Comparison of ENCODE assay signal across 10 mouse cellular contexts in the genomic region with DNA sequence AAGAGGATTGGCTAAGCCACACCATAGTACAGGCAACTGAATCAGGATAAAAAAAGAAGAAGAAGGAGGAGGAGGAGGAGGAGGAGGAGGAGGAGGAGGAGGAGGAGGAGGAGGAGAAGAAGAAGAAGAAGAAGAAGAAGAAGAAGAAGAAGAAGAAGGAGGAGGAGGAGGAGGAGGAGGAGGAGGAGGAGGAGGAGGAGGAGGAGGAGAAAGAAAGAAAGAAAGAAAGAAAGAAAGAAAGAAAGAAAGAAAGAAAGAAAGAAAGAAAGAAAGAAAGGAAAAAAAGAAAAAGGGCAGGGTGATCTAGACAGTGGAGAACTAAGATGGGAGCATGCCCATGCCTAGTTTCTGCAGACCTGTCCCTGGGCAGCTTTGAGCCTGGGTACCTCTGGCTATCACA. TPM values are rescaled to one million over a fixed set of nuclear protein-coding genes. Genes with fewer than 3 reads are reported as not detected.
DNase-seq lines count a peak whose midpoint lies in the region; ATAC-seq and TF ChIP-seq lines count a peak whose summit lies in the region.
"Not testable (repeated sequence)": the region's sequence is repeated elsewhere in the genome, so short reads cannot be mapped to it uniquely, and the experiment has no call there.
"Had no signal": no experiment of that assay in that cellular context is flagged by ENCODE, and none has a peak within 500 bp of the region (broad histone marks: within the 10 kb centered on the region; RNA-seq: fewer than 3 reads in every experiment).

Fbln2 (plus strand) TSS at position 301 of the 400 bp plus-strand sequence.

- DNase-seq in brain, embryonic 14.5 days (ENCODE audit: low read depth); heart, embryonic 10.5 days (ENCODE audit: low spot score); layer of hippocampus, adult 8-10 months (ENCODE audit: low spot score in 2 of 2); urinary bladder, adult 2 months (ENCODE audit: low spot score): not testable (repeated sequence)

- H3K36me3 ChIP-seq in forebrain, embryonic 15.5 days; heart, embryonic 10.5 days; hindbrain, embryonic 13.5 days; liver, embryonic 16.5 days (ENCODE audit: control insufficient read depth, insufficient read depth); myocyte (ENCODE audit: control insufficient read depth, insufficient read depth): not testable (repeated sequence)

- H3K9me3 ChIP-seq in forebrain, embryonic 15.5 days; heart, embryonic 10.5 days; hindbrain, embryonic 13.5 days; liver, embryonic 16.5 days (replicated peaks; ENCODE audit: control insufficient read depth, low read length): not testable (repeated sequence)

- ATAC-seq in forebrain, embryonic 15.5 days (replicated peaks); hindbrain, embryonic 13.5 days (ENCODE audit: low FRiP score); liver, embryonic 16.5 days (ENCODE audit: low read depth): not testable (repeated sequence)

- peaks cover 14% of the 10 kb centered on the region for H3K4me1 ChIP-seq in forebrain, embryonic 15.5 days
- peaks cover 52% of the 10 kb centered on the region for H3K4me1 ChIP-seq in heart, embryonic 10.5 days
- H3K4me1 ChIP-seq in hindbrain, embryonic 13.5 days (replicated peaks): peaks cover 27% of the 10 kb centered on the region
- not testable (repeated sequence) for H3K4me1 ChIP-seq in liver, embryonic 16.5 days (ENCODE audit: control insufficient read depth, low read depth, low read length)

- peak within 1 kb of the TSS; percentile 35 for H3K9ac ChIP-seq in forebrain, embryonic 15.5 days (replicated peaks)
- peak within 1 kb of the TSS; percentile 62 for H3K9ac ChIP-seq in hindbrain, embryonic 13.5 days
- not testable (repeated sequence) for H3K9ac ChIP-seq in liver, embryonic 16.5 days (ENCODE audit: low read depth, low read length)

- H3ac ChIP-seq in myocyte (ENCODE audit: control insufficient read depth, insufficient read length): peak within 1 kb of the TSS; percentile 8

- H3K4me2 ChIP-seq in forebrain, embryonic 15.5 days (replicated peaks): peak within 1 kb of the TSS; percentile 62
- H3K4me2 ChIP-seq in hindbrain, embryonic 13.5 days: peak within 1 kb of the TSS; percentile 52
- H3K4me2 ChIP-seq in liver, embryonic 16.5 days (ENCODE audit: low read depth, low read length): peak within 1 kb of the TSS; percentile 25; the same call in 1 of the 2 replicates
- H3K4me2 ChIP-seq in myocyte (ENCODE audit: low read depth): peak within 1 kb of the TSS; percentile 79

- TF ChIP-seq POLR2A in brain, embryonic 14.5 days (IDR thresholded peaks at IDR 0.05; ENCODE audit: borderline replicate concordance, extremely low read depth, insufficient read depth, insufficient read length, poor library complexity, severe bottlenecking); myocyte (IDR thresholded peaks at IDR 0.05; ENCODE audit: insufficient read length, low read depth): not testable (repeated sequence)

- not testable (repeated sequence) for H3K27ac ChIP-seq in forebrain, embryonic 15.5 days (replicated peaks); hindbrain, embryonic 13.5 days; liver, embryonic 16.5 days (ENCODE audit: low read length)
- peak within 1 kb of the TSS; percentile 81 for H3K27ac ChIP-seq in heart, embryonic 10.5 days

- H3K27me3 ChIP-seq in forebrain, embryonic 15.5 days; myocyte (ENCODE audit: control insufficient read depth, insufficient read depth, insufficient read length): not testable (repeated sequence)
- H3K27me3 ChIP-seq in heart, embryonic 10.5 days (ENCODE audit: insufficient read depth, poor library complexity, severe bottlenecking): peaks cover 25% of the 10 kb centered on the region
- peaks cover 27% of the 10 kb centered on the region for H3K27me3 ChIP-seq in hindbrain, embryonic 13.5 days
- H3K27me3 ChIP-seq in liver, embryonic 16.5 days (ENCODE audit: control insufficient read depth, insufficient read depth, low read depth, low read length): peaks cover 13% of the 10 kb centered on the region; the same call in 1 of the 2 replicates

- TF ChIP-seq CTCF in brain, embryonic 14.5 days (IDR thresholded peaks at IDR 0.05; ENCODE audit: borderline replicate concordance, extremely low read depth, insufficient read depth, insufficient read length): not testable (repeated sequence)

- peaks cover 39% of the 10 kb centered on the region for H3K79me2 ChIP-seq in myocyte (ENCODE audit: control insufficient read depth, insufficient read depth)

- H3K4me3 ChIP-seq in forebrain, embryonic 15.5 days: peak within 1 kb of the TSS; percentile 36
- H3K4me3 ChIP-seq in heart, embryonic 10.5 days: peak within 1 kb of the TSS; percentile 60
- peak within 1 kb of the TSS; percentile 36 for H3K4me3 ChIP-seq in hindbrain, embryonic 13.5 days
- H3K4me3 ChIP-seq in liver, embryonic 16.5 days (ENCODE audit: low read depth, low read length): not testable (repeated sequence)
- peak within 1 kb of the TSS; percentile 59 for H3K4me3 ChIP-seq in myocyte

RNA-seq across cellular contexts. Expression of gene Fbln2, which starts in this region (rescaled TPM):
- 24.7 and 40.5 TPM in 2 replicates for polyA plus RNA-seq in brain, embryonic 14.5 days (2012; rRNA removed)
- 10.0 and 11.1 TPM in 2 replicates for polyA plus RNA-seq in forebrain, embryonic 15.5 days (2015; fragmentation: Nextera tagmentation; extraction: Ambion mirVana)
- polyA plus RNA-seq in heart, embryonic 10.5 days (2016; fragmentation: Nextera tagmentation; extraction: Ambion mirVana): 99.3 and 114 TPM in 2 replicates
- polyA plus RNA-seq in hindbrain, embryonic 13.5 days (2015; fragmentation: Nextera tagmentation; extraction: Ambion mirVana): 27.4 and 32.0 TPM in 2 replicates
- 10 to 100 TPM; 10.3 to 13.7 (median 11.0) TPM for total RNA-seq in layer of hippocampus, adult 8-10 months (2022)
- polyA plus RNA-seq in liver, embryonic 16.5 days (2015; fragmentation: Nextera tagmentation; extraction: Ambion mirVana): 5.7 and 8.0 TPM in 2 replicates
- polyA plus RNA-seq in myocyte (2012; fragmentation: generic; extraction: Trizol): 167 TPM
- polyA plus RNA-seq in urinary bladder, adult 2 months (2012; rRNA removed): 60.4 and 68.7 TPM in 2 replicates
- total RNA-seq: megakaryocyte progenitor cell, adult 5-6 weeks had no signal
- polyA plus RNA-seq: G1E had no signal

Comparison
In these comparisons a context has a peak if more than half of its experiments do, and no peak if none do; other contexts are left out.
1. H3K4me2 ChIP-seq: peak in every context shown above with its lines; median percentile 79 in myocyte; 62 in forebrain, embryonic 15.5 days; 52 in hindbrain, embryonic 13.5 days; 25 in liver, embryonic 16.5 days.